ENCODE assay signal across 16 mouse cellular contexts in the genomic region with DNA sequence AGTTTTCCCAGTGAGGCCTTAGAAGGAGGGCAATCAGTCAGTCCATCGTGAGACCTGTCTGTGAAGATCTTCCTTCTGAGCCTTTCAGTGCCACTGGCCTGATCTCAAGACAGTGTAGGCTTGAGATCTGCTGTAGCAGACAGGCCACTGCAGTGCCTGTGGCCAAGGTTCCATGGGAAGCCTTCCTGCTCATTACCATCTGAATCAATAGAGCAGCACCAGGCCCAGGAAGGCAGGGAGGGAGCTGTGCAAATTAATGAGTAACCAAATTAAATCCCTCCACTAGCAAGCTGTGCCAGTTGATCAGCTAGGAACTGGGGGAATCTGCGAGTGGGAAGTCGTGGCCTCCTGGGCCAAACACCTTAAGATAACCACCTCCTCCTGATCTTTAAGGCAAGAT.
A peak's percentile ranks its signal among the peaks of the same experiment; 100 is the strongest.
DNase-seq lines count a peak whose midpoint lies in the region; ATAC-seq and TF ChIP-seq lines count a peak whose summit lies in the region.
"Had no signal": no experiment of that assay in that cellular context is flagged by ENCODE, and none has a peak within 500 bp of the region (broad histone marks: within the 10 kb centered on the region; RNA-seq: fewer than 3 reads in every experiment).

No protein-coding gene starts in this region.

- no peaks in the 10 kb centered on the region for H3K36me3 ChIP-seq in hindbrain, embryonic 12.5 days
- no peaks in the 10 kb centered on the region for H3K36me3 ChIP-seq in hindbrain, postnatal 0 days (ENCODE audit: insufficient read depth, low read length)
- H3K36me3 ChIP-seq in stomach, embryonic 16.5 days (ENCODE audit: control insufficient read depth, insufficient read depth, low read length) = no peaks in the 10 kb centered on the region
- no peaks in the 10 kb centered on the region for H3K36me3 ChIP-seq in stomach, postnatal 0 days (ENCODE audit: control insufficient read depth, insufficient read depth, low read length)
- H3K36me3 ChIP-seq: limb, embryonic 15.5 days had no signal

- no peaks in the 10 kb centered on the region for H3K9me3 ChIP-seq in hindbrain, embryonic 12.5 days (replicated peaks)
- H3K9me3 ChIP-seq in hindbrain, postnatal 0 days (ENCODE audit: low read length) = no peaks in the 10 kb centered on the region
- no peaks in the 10 kb centered on the region for H3K9me3 ChIP-seq in stomach, embryonic 16.5 days (replicated peaks; ENCODE audit: control insufficient read depth, low read length)
- H3K9me3 ChIP-seq in stomach, postnatal 0 days (ENCODE audit: control insufficient read depth, low read length) = no peaks in the 10 kb centered on the region
- H3K9me3 ChIP-seq: limb, embryonic 15.5 days had no signal

- no peak for DNase-seq in hindbrain, postnatal 0 days (ENCODE audit: low spot score)
- DNase-seq in stomach, postnatal 0 days (ENCODE audit: low spot score) = no peak
- DNase-seq in kidney, adult 8-10 months = peak; percentile 52 to 64
- DNase-seq in embryo, embryonic 10.5 days (ENCODE audit: low spot score) = no peak
- no peak for DNase-seq in layer of hippocampus, postnatal 10 days (ENCODE audit: low spot score in 2 of 2)
- no peak for DNase-seq in urinary bladder, postnatal 10 days (ENCODE audit: low spot score)
- DNase-seq: adrenal gland, postnatal 10 days; cerebellum, adult 9-11 months; gastrocnemius, adult 2 months; heart, postnatal 36 days; lung, embryonic 14.5 days; thymus, postnatal 4 days had no signal

- no peak overlapping the region for H3K4me3 ChIP-seq in hindbrain, embryonic 12.5 days
- H3K4me3 ChIP-seq in hindbrain, postnatal 0 days (ENCODE audit: low read length) = no peak overlapping the region
- no peak overlapping the region for H3K4me3 ChIP-seq in stomach, embryonic 16.5 days (replicated peaks; ENCODE audit: low read length)
- no peak overlapping the region for H3K4me3 ChIP-seq in stomach, postnatal 0 days (ENCODE audit: low read depth, low read length)
- H3K4me3 ChIP-seq: erythroblast, embryonic 14.5 days; gastrocnemius, adult 2 months; limb, embryonic 15.5 days had no signal

- peaks cover 48% of the 10 kb centered on the region for H3K27me3 ChIP-seq in hindbrain, embryonic 12.5 days
- H3K27me3 ChIP-seq in hindbrain, postnatal 0 days (ENCODE audit: insufficient read depth, low read length) = no peaks in the 10 kb centered on the region
- H3K27me3 ChIP-seq in stomach, embryonic 16.5 days (ENCODE audit: control insufficient read depth, insufficient read depth, low read length) = peaks cover 6% of the 10 kb centered on the region; the same call in 1 of the 2 replicates
- no peaks in the 10 kb centered on the region for H3K27me3 ChIP-seq in stomach, postnatal 0 days (ENCODE audit: control insufficient read depth, insufficient read depth, low read length)

- no peak overlapping the region for H3K27ac ChIP-seq in hindbrain, embryonic 12.5 days
- H3K27ac ChIP-seq in hindbrain, postnatal 0 days = no peak overlapping the region
- H3K27ac ChIP-seq in stomach, embryonic 16.5 days (ENCODE audit: low read length) = peak overlapping the region; percentile 46; the same call in 1 of the 2 replicates
- no peak overlapping the region for H3K27ac ChIP-seq in stomach, postnatal 0 days (replicated peaks)
- H3K27ac ChIP-seq: gastrocnemius, adult 2 months; limb, embryonic 15.5 days had no signal

- H3K4me1 ChIP-seq in hindbrain, embryonic 12.5 days = peaks cover 6% of the 10 kb centered on the region; the same call in 1 of the 2 replicates
- no peaks in the 10 kb centered on the region for H3K4me1 ChIP-seq in hindbrain, postnatal 0 days (ENCODE audit: insufficient read depth, low read length)
- no peaks in the 10 kb centered on the region for H3K4me1 ChIP-seq in stomach, embryonic 16.5 days (ENCODE audit: control insufficient read depth, insufficient read depth, low read length)
- H3K4me1 ChIP-seq in stomach, postnatal 0 days (replicated peaks; ENCODE audit: control insufficient read depth, insufficient read depth) = no peaks in the 10 kb centered on the region

- TF ChIP-seq EP300 in stomach, postnatal 0 days (optimal IDR thresholded peaks at IDR 0.05) = no peak

- no peak for TF ChIP-seq CTCF in hindbrain, postnatal 0 days (IDR thresholded peaks at IDR 0.05; ENCODE audit: low read depth)
- no peak for TF ChIP-seq CTCF in stomach, postnatal 0 days (IDR thresholded peaks at IDR 0.05; ENCODE audit: low read depth)

- WGBS in hindbrain, embryonic 12.5 days = 40% methylated on average over 3 of the region's 3 CpGs
- 40% methylated on average over 3 of the region's 3 CpGs for WGBS in hindbrain, postnatal 0 days
- WGBS in stomach, embryonic 16.5 days = 45% methylated on average over 3 of the region's 3 CpGs
- WGBS in stomach, postnatal 0 days = 55% methylated on average over 3 of the region's 3 CpGs

- peak; percentile 50; the same call in 1 of the 2 replicates for ATAC-seq in hindbrain, embryonic 12.5 days (ENCODE audit: low FRiP score)
- no peak for ATAC-seq in hindbrain, postnatal 0 days
- ATAC-seq in stomach, embryonic 16.5 days (ENCODE audit: insufficient read depth, low FRiP score) = 0 out of 2 replicates have a peak, but pooled peaks have one; percentile 29
- no peak for ATAC-seq in stomach, postnatal 0 days (ENCODE audit: low FRiP score, low TSS enrichment)

- H3K9ac ChIP-seq in hindbrain, embryonic 12.5 days = no peak overlapping the region
- no peak overlapping the region for H3K9ac ChIP-seq in hindbrain, postnatal 0 days (replicated peaks; ENCODE audit: low read length)
- no peak overlapping the region for H3K9ac ChIP-seq in stomach, embryonic 16.5 days (ENCODE audit: low read length)
- no peak overlapping the region for H3K9ac ChIP-seq in stomach, postnatal 0 days (ENCODE audit: low read length)
- H3K9ac ChIP-seq: limb, embryonic 15.5 days; lung, embryonic 14.5 days had no signal

- H3K4me2 ChIP-seq in hindbrain, embryonic 12.5 days (replicated peaks) = no peak overlapping the region
- no peak overlapping the region for H3K4me2 ChIP-seq in hindbrain, postnatal 0 days (ENCODE audit: low read depth, low read length)
- no peak overlapping the region for H3K4me2 ChIP-seq in stomach, embryonic 16.5 days (ENCODE audit: low read depth, low read length)
- no peak overlapping the region for H3K4me2 ChIP-seq in stomach, postnatal 0 days (replicated peaks; ENCODE audit: low read depth)
- H3K4me2 ChIP-seq: limb, embryonic 15.5 days; lung, embryonic 14.5 days had no signal

Comparison
In these comparisons a context has a peak if more than half of its experiments do, and no peak if none do; other contexts are left out.
1. ATAC-seq: peak in hindbrain, embryonic 12.5 days (single experiment) and stomach, embryonic 16.5 days (single experiment); none in hindbrain, postnatal 0 days (single experiment) and stomach, postnatal 0 days (single experiment).
2. DNase-seq: peak in kidney, adult 8-10 months (2 of 2); none in hindbrain, postnatal 0 days (single experiment), stomach, postnatal 0 days (single experiment), embryo, embryonic 10.5 days (single experiment), layer of hippocampus, postnatal 10 days (0 of 2) and urinary bladder, postnatal 10 days (single experiment).